8 mouse cellular contexts compared by ENCODE assay signal in the genomic region with DNA sequence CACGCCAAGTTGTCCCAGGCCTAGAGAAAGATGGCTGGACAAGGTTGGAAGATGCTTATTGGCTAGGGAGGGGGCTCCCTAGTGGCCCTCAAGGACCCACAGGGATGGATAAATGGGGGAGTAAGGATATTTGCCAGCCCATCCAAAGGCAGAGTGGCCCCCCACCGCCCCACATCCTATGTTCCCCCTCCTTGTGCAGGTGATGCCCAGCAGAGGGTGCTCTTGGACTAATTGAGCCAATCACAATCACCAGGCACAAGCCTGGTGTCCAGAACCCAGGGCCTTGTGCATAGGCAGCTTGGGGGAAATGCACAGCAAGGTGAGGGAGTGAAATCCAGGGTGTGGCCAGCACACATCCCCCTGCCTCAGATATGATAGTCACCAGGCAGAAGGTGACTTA. TPM values are rescaled to one million over a fixed set of nuclear protein-coding genes. Genes with fewer than 3 reads are reported as not detected.
A peak's percentile ranks its signal among the peaks of the same experiment; 100 is the strongest.
DNase-seq lines count a peak whose midpoint lies in the region; ATAC-seq and TF ChIP-seq lines count a peak whose summit lies in the region.

No protein-coding gene starts in this region.

- peaks cover 50% of the 10 kb centered on the region for H3K4me1 ChIP-seq in G1E (ENCODE audit: insufficient read depth, low read depth, low read length)
- H3K4me1 ChIP-seq in heart, postnatal 0 days (ENCODE audit: control insufficient read depth, insufficient read depth), result peaks cover 14% of the 10 kb centered on the region; the same call in 1 of the 2 replicates
- H3K4me1 ChIP-seq in liver, embryonic 13.5 days (replicated peaks), result peaks cover 51% of the 10 kb centered on the region
- peaks cover 46% of the 10 kb centered on the region for H3K4me1 ChIP-seq in neural tube, embryonic 15.5 days

- 29% methylated on average over 2 of the region's 2 CpGs for WGBS in heart, postnatal 0 days
- 39% methylated on average over 2 of the region's 2 CpGs for WGBS in liver, embryonic 13.5 days (ENCODE audit: insufficient replicate concordance)
- WGBS in neural tube, embryonic 15.5 days, result 36% methylated on average over 2 of the region's 2 CpGs

- H3K27ac ChIP-seq in layer of hippocampus, adult 2 months, result peak overlapping the region; percentile 93
- no peak overlapping the region for H3K27ac ChIP-seq in heart, postnatal 0 days (ENCODE audit: low read depth)
- H3K27ac ChIP-seq in liver, embryonic 13.5 days, result no peak overlapping the region
- H3K27ac ChIP-seq in neural tube, embryonic 15.5 days (replicated peaks), result peak overlapping the region; percentile 95

- TF ChIP-seq EP300 in heart, postnatal 0 days (IDR thresholded peaks at IDR 0.05; ENCODE audit: low read depth), result no peak

- peak; percentile 77 for TF ChIP-seq CTCF in layer of hippocampus, adult 2 months (conservative IDR thresholded peaks at IDR 0.05)
- no peak for TF ChIP-seq CTCF in G1E (IDR thresholded peaks at IDR 0.05; ENCODE audit: low read depth, low read length)
- peak; percentile 62 for TF ChIP-seq CTCF in heart, postnatal 0 days (IDR thresholded peaks at IDR 0.05; ENCODE audit: low read depth)

- no peak for ATAC-seq in G1E (ENCODE audit: extremely low read depth, insufficient number of reproducible peaks, low FRiP score, poor library complexity, severe bottlenecking)
- ATAC-seq in heart, postnatal 0 days (ENCODE audit: insufficient read depth, low read depth), result no peak
- no peak for ATAC-seq in liver, embryonic 13.5 days (ENCODE audit: low read depth)
- ATAC-seq in neural tube, embryonic 15.5 days (ENCODE audit: low FRiP score), result peak; percentile 23; the same call in 1 of the 2 replicates

- H3K27me3 ChIP-seq in G1E (ENCODE audit: insufficient read depth, low read length), result peaks cover 40% of the 10 kb centered on the region
- H3K27me3 ChIP-seq in heart, postnatal 0 days (ENCODE audit: control insufficient read depth, insufficient read depth, low read length), result 0 out of 2 replicates have a peak, but pooled peaks cover 2% of the 10 kb centered on the region
- peaks cover 30% of the 10 kb centered on the region for H3K27me3 ChIP-seq in liver, embryonic 13.5 days
- no peaks in the 10 kb centered on the region for H3K27me3 ChIP-seq in neural tube, embryonic 15.5 days (replicated peaks)

- no peak overlapping the region for H3K4me2 ChIP-seq in heart, postnatal 0 days (ENCODE audit: low read depth, low read length)
- no peak overlapping the region for H3K4me2 ChIP-seq in liver, embryonic 13.5 days
- H3K4me2 ChIP-seq in neural tube, embryonic 15.5 days, result peak overlapping the region; percentile 85

- H3K9me3 ChIP-seq in G1E (replicated peaks), result no peaks in the 10 kb centered on the region
- no peaks in the 10 kb centered on the region for H3K9me3 ChIP-seq in heart, postnatal 0 days (replicated peaks; ENCODE audit: control insufficient read depth, low read length)
- no peaks in the 10 kb centered on the region for H3K9me3 ChIP-seq in liver, embryonic 13.5 days (replicated peaks)
- no peaks in the 10 kb centered on the region for H3K9me3 ChIP-seq in neural tube, embryonic 15.5 days (replicated peaks)

- H3K36me3 ChIP-seq in G1E (replicated peaks), result no peaks in the 10 kb centered on the region
- no peaks in the 10 kb centered on the region for H3K36me3 ChIP-seq in heart, postnatal 0 days (replicated peaks; ENCODE audit: control insufficient read depth, insufficient read depth, low read length)
- no peaks in the 10 kb centered on the region for H3K36me3 ChIP-seq in liver, embryonic 13.5 days
- H3K36me3 ChIP-seq in neural tube, embryonic 15.5 days, result 0 out of 2 replicates have a peak, but pooled peaks cover 3% of the 10 kb centered on the region

- intact Hi-C loops in gastrocnemius, postnatal 14 days (cut with DNase I; ENCODE audit: low total_unique reads), result no loop called here

- peak; percentile 41 to 62 for DNase-seq in layer of hippocampus, adult 2 months (ENCODE audit: low spot score in 2 of 2)
- no peak for DNase-seq in layer of hippocampus, adult 9-10 months (ENCODE audit: low spot score)
- peak; percentile 45 for DNase-seq in G1E (ENCODE audit: low spot score)
- peak; percentile 71 to 72 for DNase-seq in cerebellum, postnatal 36 days
- DNase-seq in heart, postnatal 0 days (ENCODE audit: low spot score), result no peak
- no peak for DNase-seq in liver, embryonic 13.5 days
- DNase-seq in gastrocnemius, postnatal 14 days, result no peak

- no peak overlapping the region for H3K9ac ChIP-seq in heart, postnatal 0 days (replicated peaks; ENCODE audit: low read depth, low read length)
- H3K9ac ChIP-seq in liver, embryonic 13.5 days, result 0 out of 2 replicates have a peak overlapping the region, but pooled peaks have one; percentile 3
- peak overlapping the region; percentile 82 for H3K9ac ChIP-seq in neural tube, embryonic 15.5 days (replicated peaks)

- H3K4me3 ChIP-seq in layer of hippocampus, adult 2 months, result peak overlapping the region; percentile 59
- H3K4me3 ChIP-seq in G1E (ENCODE audit: low read depth, low read length), result no peak overlapping the region
- H3K4me3 ChIP-seq in heart, postnatal 0 days (ENCODE audit: low read depth, low read length), result no peak overlapping the region
- H3K4me3 ChIP-seq in liver, embryonic 13.5 days (replicated peaks), result no peak overlapping the region
- peak overlapping the region; percentile 69 for H3K4me3 ChIP-seq in neural tube, embryonic 15.5 days (replicated peaks)

RNA-seq across cellular contexts. Expression of gene Csdc2, which starts 1.7 kb away (rescaled TPM):
- 10 to 100 TPM; 75.2 to 81.8 TPM for total RNA-seq in layer of hippocampus, adult 2 months (2021)
- not detected in 2 replicates for total RNA-seq in G1E (2014; fragmentation: Nextera tagmentation)
- total RNA-seq in G1E (2017), result 0.17 TPM in 1 of 2 replicates, not detected in the other
- polyA plus RNA-seq in G1E (2012), result not detected in 2 replicates
- 2.0 and 2.8 TPM in 2 replicates for total RNA-seq in heart, postnatal 0 days (2014; rRNA removed; ENCODE audit: low replicate concordance)
- 7.7 and 7.9 TPM in 2 replicates for polyA plus RNA-seq in heart, postnatal 0 days (2015; fragmentation: Nextera tagmentation; extraction: Ambion mirVana)
- 1.0 and 1.1 TPM in 2 replicates for polyA plus RNA-seq in liver, embryonic 13.5 days (2015; fragmentation: Nextera tagmentation; extraction: Ambion mirVana)
- polyA plus RNA-seq in neural tube, embryonic 15.5 days (2015; fragmentation: Nextera tagmentation; extraction: Ambion mirVana), result 194 and 220 TPM in 2 replicates
- 1 to 10 TPM; 3.7 to 3.8 TPM for total RNA-seq in gastrocnemius, postnatal 14 days (2021)

RNA-seq across cellular contexts. Expression of gene Polr3h, which starts 12.2 kb away (rescaled TPM):
- total RNA-seq in layer of hippocampus, adult 2 months (2021), result 10 to 100 TPM; 44.8 to 51.4 TPM
- 6.8 and 8.4 TPM in 2 replicates for total RNA-seq in G1E (2014; fragmentation: Nextera tagmentation)
- 25.0 and 26.7 TPM in 2 replicates for total RNA-seq in G1E (2017)
- polyA plus RNA-seq in G1E (2012), result 36.8 and 62.8 TPM in 2 replicates
- 8.4 and 14.8 TPM in 2 replicates for total RNA-seq in heart, postnatal 0 days (2014; rRNA removed; ENCODE audit: low replicate concordance)
- polyA plus RNA-seq in heart, postnatal 0 days (2015; fragmentation: Nextera tagmentation; extraction: Ambion mirVana), result 315 and 321 TPM in 2 replicates
- polyA plus RNA-seq in liver, embryonic 13.5 days (2015; fragmentation: Nextera tagmentation; extraction: Ambion mirVana), result 77.5 and 82.6 TPM in 2 replicates
- 93.2 and 107 TPM in 2 replicates for polyA plus RNA-seq in neural tube, embryonic 15.5 days (2015; fragmentation: Nextera tagmentation; extraction: Ambion mirVana)
- total RNA-seq in gastrocnemius, postnatal 14 days (2021), result 1 to 10 TPM; 7.3 to 8.1 TPM

RNA-seq across cellular contexts. Expression of gene Pmm1, which starts 22.5 kb away (rescaled TPM):
- 100 to 1,000 TPM; 214 to 224 TPM for total RNA-seq in layer of hippocampus, adult 2 months (2021)
- total RNA-seq in G1E (2014; fragmentation: Nextera tagmentation), result 51.6 and 57.8 TPM in 2 replicates
- total RNA-seq in G1E (2017), result 35.9 and 42.9 TPM in 2 replicates
- 157 and 161 TPM in 2 replicates for polyA plus RNA-seq in G1E (2012)
- 19.8 and 27.0 TPM in 2 replicates for total RNA-seq in heart, postnatal 0 days (2014; rRNA removed; ENCODE audit: low replicate concordance)
- 17.8 and 19.1 TPM in 2 replicates for polyA plus RNA-seq in heart, postnatal 0 days (2015; fragmentation: Nextera tagmentation; extraction: Ambion mirVana)
- polyA plus RNA-seq in liver, embryonic 13.5 days (2015; fragmentation: Nextera tagmentation; extraction: Ambion mirVana), result 24.7 and 25.0 TPM in 2 replicates
- polyA plus RNA-seq in neural tube, embryonic 15.5 days (2015; fragmentation: Nextera tagmentation; extraction: Ambion mirVana), result 99.8 and 111 TPM in 2 replicates
- 10 to 100 TPM; 15.2 to 16.9 TPM for total RNA-seq in gastrocnemius, postnatal 14 days (2021)

RNA-seq across cellular contexts. Expression of gene 1700029P11Rik, which starts 42.1 kb away (rescaled TPM):
- not detected for total RNA-seq in layer of hippocampus, adult 2 months (2021)
- not detected in 2 replicates for total RNA-seq in G1E (2014; fragmentation: Nextera tagmentation)
- total RNA-seq in G1E (2017), result not detected in 2 replicates
- polyA plus RNA-seq in G1E (2012), result not detected in 2 replicates
- total RNA-seq in heart, postnatal 0 days (2014; rRNA removed; ENCODE audit: low replicate concordance), result not detected in 2 replicates
- polyA plus RNA-seq in heart, postnatal 0 days (2015; fragmentation: Nextera tagmentation; extraction: Ambion mirVana), result not detected in 2 replicates
- polyA plus RNA-seq in liver, embryonic 13.5 days (2015; fragmentation: Nextera tagmentation; extraction: Ambion mirVana), result not detected in 2 replicates
- polyA plus RNA-seq in neural tube, embryonic 15.5 days (2015; fragmentation: Nextera tagmentation; extraction: Ambion mirVana), result not detected in 2 replicates
- total RNA-seq in gastrocnemius, postnatal 14 days (2021), result not detected

RNA-seq across cellular contexts. Expression of gene Xrcc6, which starts 49.4 kb away (rescaled TPM):
- 10 to 100 TPM; 20.6 to 26.3 TPM for total RNA-seq in layer of hippocampus, adult 2 months (2021)
- total RNA-seq in G1E (2014; fragmentation: Nextera tagmentation) (49.8 and 50.1 TPM in 2 replicates), G1E (2017) (114 and 154 TPM in 2 replicates)
- 10.1 and 12.4 TPM in 2 replicates for polyA plus RNA-seq in G1E (2012)
- 25.2 and 37.2 TPM in 2 replicates for total RNA-seq in heart, postnatal 0 days (2014; rRNA removed; ENCODE audit: low replicate concordance)
- 36.8 and 39.0 TPM in 2 replicates for polyA plus RNA-seq in heart, postnatal 0 days (2015; fragmentation: Nextera tagmentation; extraction: Ambion mirVana)
- polyA plus RNA-seq in liver, embryonic 13.5 days (2015; fragmentation: Nextera tagmentation; extraction: Ambion mirVana), result 77.5 and 87.7 TPM in 2 replicates
- 41.6 and 74.7 TPM in 2 replicates for polyA plus RNA-seq in neural tube, embryonic 15.5 days (2015; fragmentation: Nextera tagmentation; extraction: Ambion mirVana)
- total RNA-seq in gastrocnemius, postnatal 14 days (2021), result 10 to 100 TPM; 22.0 to 26.6 TPM

Comparison
In these comparisons a context has a peak if more than half of its experiments do, and no peak if none do; other contexts are left out.
1. DNase-seq: peak in layer of hippocampus, adult 2 months (2 of 2), G1E (single experiment) and cerebellum, postnatal 36 days (2 of 2); none in layer of hippocampus, adult 9-10 months (single experiment), heart, postnatal 0 days (single experiment), liver, embryonic 13.5 days (single experiment) and gastrocnemius, postnatal 14 days (single experiment).
2. H3K27ac ChIP-seq: peak in layer of hippocampus, adult 2 months (single experiment) and neural tube, embryonic 15.5 days (single experiment); none in heart, postnatal 0 days (single experiment) and liver, embryonic 13.5 days (single experiment).
3. H3K4me3 ChIP-seq: peak in layer of hippocampus, adult 2 months (single experiment) and neural tube, embryonic 15.5 days (single experiment); none in G1E (single experiment), heart, postnatal 0 days (single experiment) and liver, embryonic 13.5 days (single experiment).
4. RNA of gene Csdc2, which starts 1.7 kb away (total RNA-seq): 75.2 to 81.8 TPM in layer of hippocampus, adult 2 months; 3.7 to 3.8 TPM in gastrocnemius, postnatal 14 days, 2.0 to 2.8 TPM in heart, postnatal 0 days and 0.17 TPM in G1E; every median in the first group is over 10 times any median in the second.